Mouse (Mus musculus) embryonic fibroblast, embryonic 13.5 days (primary cell): ENCODE results near the gene Cux2.

Source experiments
- CTCF ChIP-seq: IDR thresholded peaks from 2 replicates; pipeline ENCODE4 v1.5.1; 2011; ENCODE audit warnings: mild to moderate bottlenecking, control low read depth, low read length, moderate library complexity, borderline replicate concordance; ENCODE audit not compliant: insufficient read depth
- POLR2A ChIP-seq: IDR thresholded peaks from 2 replicates; pipeline ENCODE4 v1.6.1; 2011; ENCODE audit warnings: low read depth, mild to moderate bottlenecking, control low read depth, low read length, moderate library complexity

- TF ChIP-seq CTCF, result no peak
- no peak for TF ChIP-seq POLR2A
Observed at GRCm38 (mm10) chr5:121858427-121858826, 191.5 kb downstream of the Cux2 start.
